Mouse (Mus musculus): ENCODE data around the gene Cggbp1. TPM values are rescaled to one million over a fixed set of nuclear protein-coding genes. Genes with fewer than 3 reads are reported as not detected.

Cggbp1 gene
- polyA plus RNA-seq, 1 experiment = not detected

DNA sequence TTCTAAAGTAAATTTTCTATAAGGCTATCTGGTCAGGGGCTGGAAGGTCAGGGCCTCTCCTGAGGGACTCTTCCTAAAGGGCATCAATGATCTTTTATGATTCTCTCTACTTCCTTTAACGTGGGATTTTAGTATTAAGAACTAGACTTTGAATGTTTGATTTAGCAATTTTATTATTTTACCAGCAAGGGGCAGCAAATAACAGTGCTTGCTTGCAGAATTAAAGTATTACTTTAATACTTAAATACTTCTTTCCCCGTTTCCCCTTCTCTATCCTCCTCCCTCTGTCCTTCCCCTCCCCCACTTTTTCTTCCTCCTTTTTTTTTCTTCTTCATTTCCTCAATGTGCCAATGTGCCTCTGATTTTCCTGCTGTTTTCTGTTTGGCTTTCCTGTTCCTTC lies 51.5 kb downstream of the Cggbp1 start:
- 17% methylated on average over 2 of the region's 2 CpGs for WGBS
- Histone ChIP-seq H3K4me1 (ENCODE audit: control insufficient read depth, insufficient read depth, low read length) (no peaks in the 10 kb centered on the region), H3K27ac (ENCODE audit: insufficient read depth, low read depth, low read length) (no peak overlapping the region), H3K4me3 (ENCODE audit: insufficient read depth, low read depth, low read length) (no peak overlapping the region)
- TF ChIP-seq CTCF (IDR thresholded peaks at IDR 0.05; ENCODE audit: insufficient read depth, low read depth, low read length) (no peak), POLR2A (IDR thresholded peaks at IDR 0.05; ENCODE audit: insufficient read depth, low read depth, low read length) (no peak)

DNA sequence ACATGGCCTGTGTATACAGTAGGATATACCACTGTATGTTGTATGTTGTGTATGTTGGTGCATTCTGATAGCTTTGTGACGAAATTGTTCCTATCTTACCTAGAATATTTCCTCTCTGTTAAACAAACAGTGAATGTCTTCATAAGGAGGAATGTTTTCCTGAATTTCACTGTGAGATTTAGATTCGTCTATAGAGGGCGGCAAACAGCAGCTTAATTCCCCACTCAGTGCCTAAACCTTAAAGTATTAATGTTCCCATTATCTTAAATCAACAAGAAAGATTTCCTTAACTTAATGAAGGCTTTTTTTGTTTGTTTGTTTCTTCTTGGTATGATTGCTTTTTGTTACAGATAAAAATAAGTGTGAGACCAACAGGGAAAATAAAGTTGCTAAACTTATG lies 55.3 kb downstream of the Cggbp1 start:
- H3K4me3 ChIP-seq (ENCODE audit: insufficient read depth, low read depth, low read length) = no peak overlapping the region
- WGBS = 16% methylated on average over 3 of the region's 3 CpGs
- H3K4me1 ChIP-seq (ENCODE audit: control insufficient read depth, insufficient read depth, low read length) = no peaks in the 10 kb centered on the region
- TF ChIP-seq CTCF (IDR thresholded peaks at IDR 0.05; ENCODE audit: insufficient read depth, low read depth, low read length) (no peak), POLR2A (IDR thresholded peaks at IDR 0.05; ENCODE audit: insufficient read depth, low read depth, low read length) (no peak)
- H3K27ac ChIP-seq (ENCODE audit: insufficient read depth, low read depth, low read length) = no peak overlapping the region

DNA sequence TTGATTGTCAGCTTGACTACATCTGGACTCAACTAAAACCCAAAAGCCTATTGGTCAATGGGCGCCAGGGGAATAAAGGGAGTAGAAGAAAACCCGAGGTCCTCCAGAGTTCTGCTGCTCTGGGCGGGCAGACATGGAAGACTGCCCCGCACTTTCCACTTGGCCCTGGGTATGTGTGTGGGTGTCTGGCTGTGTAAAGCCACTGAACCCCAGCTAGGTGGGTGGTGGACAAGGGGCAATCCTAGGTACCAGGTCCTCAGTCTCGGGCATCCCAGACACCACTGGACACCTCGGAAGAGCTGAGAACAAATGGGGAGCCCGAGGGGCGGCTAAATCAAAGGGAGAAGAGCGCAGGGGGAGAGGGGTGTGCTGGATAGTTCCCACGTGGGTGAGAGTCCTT lies 57.0 kb downstream of the Cggbp1 start:
- WGBS = 89% methylated on average over 10 of the region's 10 CpGs
- TF ChIP-seq POLR2A (IDR thresholded peaks at IDR 0.05; ENCODE audit: insufficient read depth, low read depth, low read length) (no peak), CTCF (IDR thresholded peaks at IDR 0.05; ENCODE audit: insufficient read depth, low read depth, low read length) (no peak)
- H3K4me3 ChIP-seq (ENCODE audit: insufficient read depth, low read depth, low read length) = no peak overlapping the region
- no peak overlapping the region for H3K27ac ChIP-seq (ENCODE audit: insufficient read depth, low read depth, low read length)
- H3K4me1 ChIP-seq (ENCODE audit: control insufficient read depth, insufficient read depth, low read length) = no peaks in the 10 kb centered on the region

Other genes with a start within 250 kb of the Cggbp1 start
- gene Csnka2ip, start 249.6 kb upstream of the Cggbp1 start, polyA plus RNA-seq (2012; ENCODE audit: insufficient read depth, insufficient read length, low replicate concordance, missing spikeins) = not detected in 2 replicates
- not detected in 2 replicates for gene 4930453N24Rik, start 80.8 kb upstream of the Cggbp1 start, polyA plus RNA-seq (2012; ENCODE audit: insufficient read depth, insufficient read length, low replicate concordance, missing spikeins)
- 48.4 TPM in 1 of 2 replicates, not detected in the other for gene Zfp654, start 344 bp upstream of the Cggbp1 start, polyA plus RNA-seq (2012; ENCODE audit: insufficient read depth, insufficient read length, low replicate concordance, missing spikeins)

Data from olfactory bulb, adult 2 months (tissue).